Mouse (Mus musculus): Measurements from ENCODE around the gene Alg13.

GRCm38 (mm10) chrX:144318164-144318979 is 768 bp downstream of the Alg13 start:
- TF ChIP-seq EP300 (IDR thresholded peaks at IDR 0.05; ENCODE audit: insufficient read depth, low read depth, low read length) (no peak), CTCF (IDR thresholded peaks at IDR 0.05; ENCODE audit: low read depth, low read length) (no peak), POLR2A (IDR thresholded peaks at IDR 0.05; ENCODE audit: insufficient read depth, low read length) (no peak)
